Mouse (Mus musculus) hematopoietic stem cell, adult 5-6 weeks (primary cell): ENCODE data around the gene Zbtb20. TPM values are rescaled to one million over a fixed set of nuclear protein-coding genes. Genes with fewer than 3 reads are reported as not detected.

Experiments
- ATAC-seq, 2 experiments: fragments of 125-278 bp in 1 of 2; replicated peaks in 1 of 2; 2 replicates each; pipeline ENCODE4 v1.8.0; 2016 to 2017; ENCODE audit warnings: inconsistent platforms in 2 of 2, mild to moderate bottlenecking in 2 of 2, moderate number of reproducible peaks in 2 of 2, low read depth in 1 of 2, moderate TSS enrichment in 1 of 2; ENCODE audit not compliant: low FRiP score in 2 of 2, poor library complexity in 2 of 2, severe bottlenecking in 2 of 2, insufficient read depth in 1 of 2, low TSS enrichment in 1 of 2
- total RNA-seq: library from RNA; stranded (forward); fragments of 172-1452, 232-1000 nt; gene quantifications from 2 replicates; pipeline ENCODE4 v1.2.3, GENCODE M21; 2017

The Zbtb20 gene
- total RNA-seq, 1 experiment from 2014 or later, result 34.1 TPM

- no peak for ATAC-seq
Observed at GRCm38 (mm10) chr16:43035709-43036108, 160.0 kb downstream of the Zbtb20 start.

- no peak for ATAC-seq
Observed at GRCm38 (mm10) chr16:43036510-43036909, 160.8 kb downstream of the Zbtb20 start.

GRCm38 (mm10) chr16:43037320-43037719, 161.6 kb downstream of the Zbtb20 start:
- no peak for ATAC-seq

- ATAC-seq, result no peak
Observed at GRCm38 (mm10) chr16:43045611-43046010, 169.9 kb downstream of the Zbtb20 start.

- ATAC-seq, result no peak; a peak in 1 of 4 replicates
Observed at GRCm38 (mm10) chr16:43046686-43047085, 171.0 kb downstream of the Zbtb20 start.

GRCm38 (mm10) chr16:43069666-43070295, 194.1 kb downstream of the Zbtb20 start:
- ATAC-seq, result no peak

- ATAC-seq, result no peak
Observed at GRCm38 (mm10) chr16:43071875-43072274, 196.2 kb downstream of the Zbtb20 start.

GRCm38 (mm10) chr16:43072818-43073594, 197.3 kb downstream of the Zbtb20 start:
- ATAC-seq, result no peak

- no peak for ATAC-seq
Observed at GRCm38 (mm10) chr16:43080403-43080802, 204.7 kb downstream of the Zbtb20 start.

GRCm38 (mm10) chr16:43080923-43081702, 205.4 kb downstream of the Zbtb20 start:
- no peak for ATAC-seq

- ATAC-seq, result no peak
Observed at GRCm38 (mm10) chr16:43081995-43082394, 206.3 kb downstream of the Zbtb20 start.

- no peak for ATAC-seq
Observed at GRCm38 (mm10) chr16:43082801-43083200, 207.1 kb downstream of the Zbtb20 start.

GRCm38 (mm10) chr16:43090188-43090587, 214.5 kb downstream of the Zbtb20 start:
- ATAC-seq, result no peak

- ATAC-seq, result no peak
Observed at GRCm38 (mm10) chr16:43094161-43094560, 218.5 kb downstream of the Zbtb20 start.

- ATAC-seq, result no peak
Observed at GRCm38 (mm10) chr16:43094756-43095155, 219.1 kb downstream of the Zbtb20 start.

- ATAC-seq, result no peak
Observed at GRCm38 (mm10) chr16:43096040-43096439, 220.4 kb downstream of the Zbtb20 start.

GRCm38 (mm10) chr16:43098153-43098552, 222.5 kb downstream of the Zbtb20 start:
- ATAC-seq, result no peak

GRCm38 (mm10) chr16:43098666-43099065, 223.0 kb downstream of the Zbtb20 start:
- ATAC-seq, result no peak
